Comparison of ENCODE assay signal across 8 mouse cellular contexts in genomic region chr4:135855536-135856222, GRCm38 (mm10). TPM values are rescaled to one million over a fixed set of nuclear protein-coding genes. Genes with fewer than 3 reads are reported as not detected.
DNase-seq lines count a peak whose midpoint lies in the region; ATAC-seq and TF ChIP-seq lines count a peak whose summit lies in the region.

Gene Srsf10, plus strand, starts transcription at chr4:135855747.

- H3K4me1 ChIP-seq in embryonic facial prominence, embryonic 13.5 days, result peaks cover 43% of the 10 kb centered on the region
- peaks cover 10% of the 10 kb centered on the region for H3K4me1 ChIP-seq in heart, adult 2 months (ENCODE audit: control insufficient read depth, insufficient read depth, low read length)
- peaks cover 18% of the 10 kb centered on the region for H3K4me1 ChIP-seq in limb, embryonic 14.5 days (ENCODE audit: control insufficient read depth, insufficient read depth, low read length)
- peaks cover 10% of the 10 kb centered on the region for H3K4me1 ChIP-seq in midbrain, postnatal 0 days (ENCODE audit: insufficient read depth, low read length)

- H3K9me3 ChIP-seq in embryonic facial prominence, embryonic 13.5 days, result no peaks in the 10 kb centered on the region
- H3K9me3 ChIP-seq in limb, embryonic 14.5 days (ENCODE audit: control insufficient read depth, low read length), result no peaks in the 10 kb centered on the region
- H3K9me3 ChIP-seq in midbrain, postnatal 0 days (ENCODE audit: low read length), result no peaks in the 10 kb centered on the region

- TF ChIP-seq CTCF in heart, adult 2 months (IDR thresholded peaks at IDR 0.05), result no peak
- TF ChIP-seq CTCF in midbrain, postnatal 0 days (IDR thresholded peaks at IDR 0.05), result no peak

- peak within 1 kb of the TSS; percentile 100 for H3K27ac ChIP-seq in embryonic facial prominence, embryonic 13.5 days
- peak within 1 kb of the TSS; percentile 90 for H3K27ac ChIP-seq in heart, adult 2 months
- H3K27ac ChIP-seq in limb, embryonic 14.5 days (replicated peaks; ENCODE audit: low read depth, low read length), result peak within 1 kb of the TSS; percentile 98
- peak within 1 kb of the TSS; percentile 97 for H3K27ac ChIP-seq in midbrain, postnatal 0 days (ENCODE audit: low read depth, low read length)

- peak; percentile 78 for TF ChIP-seq POLR2A in heart, adult 2 months (IDR thresholded peaks at IDR 0.05; ENCODE audit: insufficient read depth, low read depth, low read length)
- peak; percentile 85; the same call in 1 of the 2 replicates for TF ChIP-seq POLR2A in limb, embryonic 14.5 days (IDR thresholded peaks at IDR 0.05; ENCODE audit: borderline replicate concordance, extremely low read depth, insufficient read depth, insufficient read length)

- H3K4me2 ChIP-seq in embryonic facial prominence, embryonic 13.5 days, result peak within 1 kb of the TSS; percentile 80
- peak within 1 kb of the TSS; percentile 80 for H3K4me2 ChIP-seq in limb, embryonic 14.5 days (replicated peaks; ENCODE audit: low read depth, low read length, severe bottlenecking)
- H3K4me2 ChIP-seq in midbrain, postnatal 0 days (ENCODE audit: low read depth, low read length, poor library complexity, severe bottlenecking), result peak within 1 kb of the TSS; percentile 58

- H3K4me3 ChIP-seq in embryonic facial prominence, embryonic 13.5 days, result peak within 1 kb of the TSS; percentile 92
- H3K4me3 ChIP-seq in heart, adult 2 months, result peak within 1 kb of the TSS; percentile 90
- H3K4me3 ChIP-seq in limb, embryonic 14.5 days (replicated peaks; ENCODE audit: low read length), result peak within 1 kb of the TSS; percentile 85
- H3K4me3 ChIP-seq in midbrain, postnatal 0 days (ENCODE audit: low read depth, low read length), result peak within 1 kb of the TSS; percentile 84

- intact Hi-C loops in heart, adult 2 months (cut with DNase I), result loop anchor here (1.0 to 10.0 kb wide), 2 partner anchors 18 to 501 kb away; partner anchors contain the start of genes Pnrc2 and Srrm1

- 0 out of 2 replicates have a peak, but pooled peaks have one; percentile 12 for TF ChIP-seq EP300 in heart, adult 2 months (IDR thresholded peaks at IDR 0.05; ENCODE audit: insufficient read depth, low read depth, low read length)

- under 1% methylated on average over 67 of the region's 67 CpGs for WGBS in embryonic facial prominence, embryonic 13.5 days
- under 1% methylated on average over 59 of the region's 67 CpGs for WGBS in heart, adult 2 months
- WGBS in limb, embryonic 14.5 days, result 0% methylated on average over 36 of the region's 67 CpGs
- under 1% methylated on average over 52 of the region's 67 CpGs for WGBS in midbrain, postnatal 0 days

- ATAC-seq in embryonic facial prominence, embryonic 13.5 days (ENCODE audit: insufficient number of reproducible peaks, insufficient read depth, low FRiP score, low TSS enrichment, low read depth), result peak; percentile 94
- ATAC-seq in limb, embryonic 14.5 days (ENCODE audit: low FRiP score, low read depth), result peak; percentile 94
- ATAC-seq in midbrain, postnatal 0 days (ENCODE audit: low FRiP score), result peak; percentile 97

- H3K36me3 ChIP-seq in embryonic facial prominence, embryonic 13.5 days, result peaks cover 4% of the 10 kb centered on the region; the same call in 1 of the 2 replicates
- peaks cover 30% of the 10 kb centered on the region for H3K36me3 ChIP-seq in heart, adult 2 months (ENCODE audit: control insufficient read depth, insufficient read depth, low read length)
- H3K36me3 ChIP-seq in limb, embryonic 14.5 days (ENCODE audit: control insufficient read depth, insufficient read depth, low read length), result peaks cover 8% of the 10 kb centered on the region; the same call in 1 of the 2 replicates
- no peaks in the 10 kb centered on the region for H3K36me3 ChIP-seq in midbrain, postnatal 0 days (ENCODE audit: insufficient read depth, low read length)

- peaks cover 3% of the 10 kb centered on the region for H3K79me2 ChIP-seq in heart, adult 2 months (replicated peaks; ENCODE audit: control insufficient read depth, insufficient read depth, low read length)

- no peaks in the 10 kb centered on the region for H3K27me3 ChIP-seq in embryonic facial prominence, embryonic 13.5 days
- H3K27me3 ChIP-seq in heart, adult 2 months (ENCODE audit: control insufficient read depth, insufficient read depth, low read length), result no peaks in the 10 kb centered on the region
- no peaks in the 10 kb centered on the region for H3K27me3 ChIP-seq in limb, embryonic 14.5 days (ENCODE audit: control insufficient read depth, insufficient read depth, low read length)
- no peaks in the 10 kb centered on the region for H3K27me3 ChIP-seq in midbrain, postnatal 0 days (ENCODE audit: insufficient read depth, low read length)

- H3K9ac ChIP-seq in embryonic facial prominence, embryonic 13.5 days, result peak within 1 kb of the TSS; percentile 98
- H3K9ac ChIP-seq in heart, adult 2 months (ENCODE audit: low read depth, low read length), result peak within 1 kb of the TSS; percentile 99
- H3K9ac ChIP-seq in limb, embryonic 14.5 days (ENCODE audit: low read depth, low read length, severe bottlenecking), result peak within 1 kb of the TSS; percentile 97
- peak within 1 kb of the TSS; percentile 91 for H3K9ac ChIP-seq in midbrain, postnatal 0 days (replicated peaks; ENCODE audit: low read length, poor library complexity, severe bottlenecking)

- peak; percentile 97 for DNase-seq in 3134 (ENCODE audit: extremely low read depth, insufficient read length, low spot score)
- peak; percentile 96 to 98 for DNase-seq in adrenal gland, postnatal 36 days
- peak; percentile 95 to 97 for DNase-seq in heart, adult 2 months
- peak; percentile 95 for DNase-seq in kidney, adult 9 months
- DNase-seq in limb, embryonic 14.5 days (ENCODE audit: low spot score), result peak; percentile 98
- peak; percentile 99 for DNase-seq in midbrain, postnatal 0 days (ENCODE audit: low spot score)
- DNase-seq in spleen, postnatal 14 days (ENCODE audit: low spot score in 2 of 2), result peak; percentile 88 to 92

RNA-seq across cellular contexts. Expression of gene Srsf10, which starts in this region (rescaled TPM):
- 100 to 1,000 TPM in 1 of 2 experiments, 10 to 100 TPM in 1; 82.3 to 120 TPM for total RNA-seq in adrenal gland, postnatal 36 days (2021)
- polyA plus RNA-seq in embryonic facial prominence, embryonic 13.5 days (2015; fragmentation: Nextera tagmentation; extraction: Ambion mirVana), result 324 and 327 TPM in 2 replicates
- total RNA-seq in heart, adult 2 months (2021), result 10 to 100 TPM; 45.3 to 49.1 TPM
- polyA plus RNA-seq in heart, adult 2 months (2012; rRNA removed), result 28.8 and 37.7 TPM in 2 replicates
- 139 and 145 TPM in 2 replicates for polyA plus RNA-seq in limb, embryonic 14.5 days (2012; rRNA removed)
- polyA plus RNA-seq in limb, embryonic 14.5 days (2014; fragmentation: Nextera tagmentation; extraction: Ambion mirVana), result 258 and 273 TPM in 2 replicates
- total RNA-seq in midbrain, postnatal 0 days (2014; rRNA removed), result 66.6 and 92.7 TPM in 2 replicates
- polyA plus RNA-seq in midbrain, postnatal 0 days (2015; fragmentation: Nextera tagmentation; extraction: Ambion mirVana), result 134 and 155 TPM in 2 replicates

Comparison
In these comparisons a context has a peak if more than half of its experiments do, and no peak if none do; other contexts are left out.
1. Peak in every context shown above with its lines: DNase-seq, ATAC-seq, H3K4me3 ChIP-seq and H3K27ac ChIP-seq.